Mouse (Mus musculus) liver, embryonic 12.5 days (tissue): Measurements from ENCODE around the gene Dppa1. TPM values are rescaled to one million over a fixed set of nuclear protein-coding genes. Genes with fewer than 3 reads are reported as not detected.

ENCODE experiments used
- ATAC-seq: fragments of 200-750 bp; cut with Nextera tagmentation; 2 replicates; pipeline ENCODE4 v1.8.0; 2017; ENCODE audit warnings: moderate number of reproducible peaks, mild to moderate bottlenecking, moderate library complexity
- H3K27ac ChIP-seq: fragments of 300-500 bp; sonication (generic); 2 replicates; pipeline ENCODE4 v1.5.1; 2016; ENCODE audit warnings: mild to moderate bottlenecking
- H3K27me3 ChIP-seq: fragments of 300-500 bp; sonication (generic); replicated peaks from 2 replicates; pipeline ENCODE4 v1.6.1; 2016; ENCODE audit warnings: mild to moderate bottlenecking, moderate library complexity
- H3K36me3 ChIP-seq: fragments of 300-500 bp; sonication (generic); 2 replicates; pipeline ENCODE4 v1.6.1; 2016; ENCODE audit warnings: mild to moderate bottlenecking, moderate library complexity
- H3K4me1 ChIP-seq: fragments of 300-500 bp; sonication (generic); 2 replicates; pipeline ENCODE4 v1.6.1; 2016
- H3K4me2 ChIP-seq: fragments of 300-500 bp; sonication (generic); 2 replicates; pipeline ENCODE4 v1.6.1; 2016; ENCODE audit warnings: mild to moderate bottlenecking, moderate library complexity
- H3K4me3 ChIP-seq: fragments of 300-500 bp; sonication (generic); 2 replicates; pipeline ENCODE4 v1.5.1; 2016; ENCODE audit warnings: mild to moderate bottlenecking, moderate library complexity
- H3K9ac ChIP-seq: fragments of 300-500 bp; sonication (generic); 2 replicates; pipeline ENCODE4 v1.6.1; 2016; ENCODE audit warnings: mild to moderate bottlenecking, moderate library complexity
- H3K9me3 ChIP-seq: fragments of 300-500 bp; sonication (generic); replicated peaks from 2 replicates; pipeline ENCODE4 v1.6.1; 2016; ENCODE audit warnings: mild to moderate bottlenecking, moderate library complexity
- WGBS: fragments of 180-500 bp; shearing (Covaris S2); methylation state at CpG from one replicate; pipeline ENCODE4 v1.1.7; 2016; ENCODE audit not compliant: insufficient replicate concordance; 5-methylcytosine and 5-hydroxymethylcytosine counted together
- polyA plus RNA-seq: library from polyadenylated mRNA; unstranded; fragments of >200 nt; fragmentation: Nextera tagmentation; extraction: Ambion mirVana; gene quantifications from 2 replicates; pipeline ENCODE4 v1.2.1, GENCODE M21; 2016

Gene Dppa1
- polyA plus RNA-seq, 1 experiment from 2014 or later, result not detected

- Histone ChIP-seq H3K27me3 (no peaks in the 10 kb centered on the region), H3K27ac (no peak overlapping the region), H3K4me1 (no peaks in the 10 kb centered on the region), H3K4me2 (no peak overlapping the region), H3K4me3 (no peak overlapping the region), H3K9me3 (no peaks in the 10 kb centered on the region), H3K36me3 (no peaks in the 10 kb centered on the region), H3K9ac (no peak overlapping the region)
- WGBS, result 63% methylated on average over 1 of the region's 1 CpGs
- no peak for ATAC-seq
Observed at GRCm38 (mm10) chr11:46619929-46620328, 9.1 kb downstream of the Dppa1 start.

GRCm38 (mm10) chr11:46592416-46592815 lies 36.6 kb downstream of the Dppa1 start:
- no peak overlapping the region for H3K9ac ChIP-seq
- no peaks in the 10 kb centered on the region for H3K4me1 ChIP-seq
- no peak for ATAC-seq
- H3K27me3 ChIP-seq, result no peaks in the 10 kb centered on the region
- no peaks in the 10 kb centered on the region for H3K9me3 ChIP-seq
- no peak overlapping the region for H3K4me2 ChIP-seq
- no peak overlapping the region for H3K4me3 ChIP-seq
- H3K36me3 ChIP-seq, result no peaks in the 10 kb centered on the region
- no peak overlapping the region for H3K27ac ChIP-seq
- 73% methylated on average over 2 of the region's 2 CpGs for WGBS

DNA sequence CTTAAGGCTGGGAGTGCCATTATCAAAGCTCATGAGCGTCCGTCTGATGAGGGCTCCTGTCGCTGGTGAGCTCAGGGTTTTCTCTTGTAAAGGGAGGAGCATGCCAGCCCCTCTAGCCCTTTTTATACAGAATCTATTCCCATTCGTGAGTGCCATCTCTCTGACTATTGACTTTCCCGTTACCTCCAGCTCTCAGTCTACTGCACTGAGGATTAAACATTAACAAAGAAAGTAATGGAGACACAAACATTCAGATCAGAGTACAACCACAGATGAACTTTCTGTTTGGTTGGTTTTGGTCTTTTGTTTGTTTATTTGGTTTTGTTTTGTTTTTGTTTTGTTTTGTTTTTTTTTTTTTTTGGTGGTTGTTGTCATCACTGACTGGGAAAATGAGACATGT lies 46.3 kb downstream of the Dppa1 start:
- 53% methylated on average over 5 of the region's 5 CpGs for WGBS
- H3K4me3 ChIP-seq, result no peak overlapping the region
- H3K4me1 ChIP-seq, result no peaks in the 10 kb centered on the region
- no peak overlapping the region for H3K27ac ChIP-seq
- no peaks in the 10 kb centered on the region for H3K9me3 ChIP-seq
- H3K36me3 ChIP-seq, result no peaks in the 10 kb centered on the region
- H3K27me3 ChIP-seq, result no peaks in the 10 kb centered on the region
- H3K9ac ChIP-seq, result no peak overlapping the region
- no peak overlapping the region for H3K4me2 ChIP-seq
- ATAC-seq, result no peak

DNA sequence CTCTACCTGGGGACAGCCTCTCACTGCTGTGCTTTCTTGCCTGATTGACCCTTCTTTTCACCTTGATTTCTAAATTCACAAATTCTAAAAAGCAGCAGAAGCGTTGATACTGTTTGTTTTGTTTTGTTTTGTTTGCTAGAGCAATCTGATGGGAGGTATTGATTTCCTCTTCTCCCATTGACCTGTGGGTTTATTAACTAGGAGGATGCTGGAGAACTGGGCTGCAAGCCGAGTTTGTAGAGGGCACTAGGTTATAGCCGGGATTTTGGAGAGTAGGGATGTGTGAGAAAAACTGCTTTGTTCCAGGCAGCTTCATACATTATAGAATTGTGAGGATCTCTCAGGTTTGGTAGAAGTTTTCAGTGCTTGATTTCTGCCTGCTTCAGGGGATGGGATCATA lies 48.6 kb downstream of the Dppa1 start:
- 57% methylated on average over 3 of the region's 3 CpGs for WGBS
- Histone ChIP-seq H3K9ac (no peak overlapping the region), H3K4me1 (no peaks in the 10 kb centered on the region), H3K27me3 (no peaks in the 10 kb centered on the region), H3K9me3 (no peaks in the 10 kb centered on the region), H3K4me2 (no peak overlapping the region), H3K36me3 (no peaks in the 10 kb centered on the region), H3K27ac (no peak overlapping the region), H3K4me3 (no peak overlapping the region)
- 0 out of 2 replicates have a peak, but pooled peaks have one; percentile 44 for ATAC-seq

- H3K4me3 ChIP-seq, result no peak overlapping the region
- H3K9ac ChIP-seq, result no peak overlapping the region
- H3K36me3 ChIP-seq, result no peaks in the 10 kb centered on the region
- no peaks in the 10 kb centered on the region for H3K27me3 ChIP-seq
- no peaks in the 10 kb centered on the region for H3K9me3 ChIP-seq
- no peak overlapping the region for H3K27ac ChIP-seq
- no peak for ATAC-seq
- 51% methylated on average over 5 of the region's 5 CpGs for WGBS
- no peak overlapping the region for H3K4me2 ChIP-seq
- no peaks in the 10 kb centered on the region for H3K4me1 ChIP-seq
Observed at GRCm38 (mm10) chr11:46578771-46579281, 50.2 kb downstream of the Dppa1 start.

- no peaks in the 10 kb centered on the region for H3K36me3 ChIP-seq
- no peak within 1 kb of the TSS for H3K4me2 ChIP-seq
- no peak for ATAC-seq
- H3K9me3 ChIP-seq, result no peaks in the 10 kb centered on the region
- WGBS, result 13% methylated on average over 1 of the region's 1 CpGs
- H3K9ac ChIP-seq, result no peak within 1 kb of the TSS
- H3K4me3 ChIP-seq, result no peak within 1 kb of the TSS
- H3K4me1 ChIP-seq, result no peaks in the 10 kb centered on the region
- no peak within 1 kb of the TSS for H3K27ac ChIP-seq
- H3K27me3 ChIP-seq, result no peaks in the 10 kb centered on the region
Observed at GRCm38 (mm10) chr11:46571327-46571726, 57.7 kb downstream of the Dppa1 start, which contains the start of gene BC053393. Gene BC053393 (plus strand): TSS chr11:46571536.

GRCm38 (mm10) chr11:46569107-46569506 lies 60.0 kb downstream of the Dppa1 start:
- WGBS, result 54% methylated on average over 1 of the region's 1 CpGs
- no peaks in the 10 kb centered on the region for H3K4me1 ChIP-seq
- no peak for ATAC-seq
- no peaks in the 10 kb centered on the region for H3K9me3 ChIP-seq
- no peaks in the 10 kb centered on the region for H3K36me3 ChIP-seq
- H3K4me3 ChIP-seq, result no peak overlapping the region
- H3K27ac ChIP-seq, result no peak overlapping the region
- H3K4me2 ChIP-seq, result no peak overlapping the region
- no peaks in the 10 kb centered on the region for H3K27me3 ChIP-seq
- H3K9ac ChIP-seq, result no peak overlapping the region

- Histone ChIP-seq H3K27me3 (no peaks in the 10 kb centered on the region), H3K4me3 (no peak overlapping the region), H3K36me3 (no peaks in the 10 kb centered on the region), H3K9ac (no peak overlapping the region), H3K9me3 (no peaks in the 10 kb centered on the region), H3K4me2 (no peak overlapping the region), H3K4me1 (no peaks in the 10 kb centered on the region), H3K27ac (no peak overlapping the region)
- no peak for ATAC-seq
- 83% methylated on average over 2 of the region's 2 CpGs for WGBS
Observed at GRCm38 (mm10) chr11:46565967-46566366, 63.1 kb downstream of the Dppa1 start.

GRCm38 (mm10) chr11:46564671-46565070 lies 64.4 kb downstream of the Dppa1 start:
- no peak for ATAC-seq
- 58% methylated on average over 1 of the region's 1 CpGs for WGBS
- no peaks in the 10 kb centered on the region for H3K36me3 ChIP-seq
- H3K27me3 ChIP-seq, result no peaks in the 10 kb centered on the region
- no peak overlapping the region for H3K9ac ChIP-seq
- H3K4me3 ChIP-seq, result no peak overlapping the region
- H3K9me3 ChIP-seq, result no peaks in the 10 kb centered on the region
- no peak overlapping the region for H3K27ac ChIP-seq
- no peak overlapping the region for H3K4me2 ChIP-seq
- H3K4me1 ChIP-seq, result no peaks in the 10 kb centered on the region

DNA sequence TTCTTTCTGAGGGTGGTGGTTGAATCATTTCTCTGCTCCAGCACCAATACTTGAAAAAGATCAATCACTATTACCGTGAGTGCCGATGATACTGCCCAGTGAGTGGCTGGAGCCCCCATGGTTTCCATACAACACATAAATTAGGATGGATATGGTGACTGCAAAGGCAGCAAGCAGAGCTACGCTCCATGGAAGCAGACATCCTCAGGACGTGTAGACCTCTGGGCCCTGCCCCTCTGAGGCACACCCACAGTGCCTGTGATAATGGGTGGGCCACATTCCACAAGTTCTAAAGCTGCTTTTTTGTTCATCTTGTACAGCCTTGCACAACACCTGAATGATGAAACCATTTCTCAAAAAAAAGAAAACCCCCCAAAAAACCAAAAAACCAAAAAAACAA lies 68.0 kb downstream of the Dppa1 start:
- H3K9me3 ChIP-seq, result no peaks in the 10 kb centered on the region
- no peaks in the 10 kb centered on the region for H3K27me3 ChIP-seq
- no peak overlapping the region for H3K4me3 ChIP-seq
- no peak overlapping the region for H3K4me2 ChIP-seq
- no peaks in the 10 kb centered on the region for H3K4me1 ChIP-seq
- ATAC-seq, result no peak
- H3K9ac ChIP-seq, result no peak overlapping the region
- 70% methylated on average over 4 of the region's 4 CpGs for whole genome bisulfite sequencing
- no peaks in the 10 kb centered on the region for H3K36me3 ChIP-seq
- no peak overlapping the region for H3K27ac ChIP-seq

Other genes with a start within 250 kb of the Dppa1 start
- not detected in 2 replicates for gene Itk, start 239.7 kb downstream of the Dppa1 start, polyA plus RNA-seq
- not detected in 2 replicates for gene Fam71b, start 232.7 kb downstream of the Dppa1 start, polyA plus RNA-seq
- 66.0 and 71.2 TPM in 2 replicates for gene Med7, start 192.3 kb downstream of the Dppa1 start, polyA plus RNA-seq
- 0.07 and 0.17 TPM in 2 replicates for gene Havcr2, start 174.3 kb downstream of the Dppa1 start, polyA plus RNA-seq
- not detected in 2 replicates for gene Gm12169, start 105.0 kb downstream of the Dppa1 start, polyA plus RNA-seq
- gene BC053393, start 57.7 kb downstream of the Dppa1 start, polyA plus RNA-seq, result not detected in 2 replicates
- 9.8 and 10.3 TPM in 2 replicates for gene Timd2, start 77.8 kb upstream of the Dppa1 start, polyA plus RNA-seq
- gene Havcr1, start 105.8 kb upstream of the Dppa1 start, polyA plus RNA-seq, result not detected in 2 replicates
- 5.0 TPM in 2 replicates for gene Timd4, start 181.5 kb upstream of the Dppa1 start, polyA plus RNA-seq